ENCODE assay signal across 8 mouse cellular contexts in the genomic region with DNA sequence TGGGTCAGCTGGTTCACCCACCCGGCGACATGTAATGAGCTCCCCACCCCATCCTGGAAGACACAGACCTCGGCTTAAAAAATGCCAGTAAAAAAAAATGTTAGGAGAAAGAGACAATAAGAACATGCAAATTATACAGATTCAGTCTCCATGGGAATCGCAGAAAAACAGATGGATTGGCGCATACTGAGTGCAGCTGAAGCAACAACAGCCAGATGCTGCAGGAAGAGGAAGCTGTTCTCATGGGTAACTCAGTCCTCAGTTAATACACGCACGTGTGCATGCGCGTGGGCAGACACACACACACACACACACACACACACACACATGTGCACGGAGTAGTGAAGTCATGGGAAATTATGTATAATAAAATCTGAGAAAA. TPM values are rescaled to one million over a fixed set of nuclear protein-coding genes. Genes with fewer than 3 reads are reported as not detected.
DNase-seq lines count a peak whose midpoint lies in the region; ATAC-seq and TF ChIP-seq lines count a peak whose summit lies in the region.

No protein-coding gene starts in this region.

- no peak for TF ChIP-seq CTCF in gastrocnemius, adult 2 months (IDR thresholded peaks at IDR 0.05)
- TF ChIP-seq CTCF in spleen, adult 2 months (IDR thresholded peaks at IDR 0.05; ENCODE audit: extremely low read depth, insufficient read depth, insufficient read length, insufficient replicate concordance), result no peak

- no peak for TF ChIP-seq POLR2A in spleen, adult 2 months (IDR thresholded peaks at IDR 0.05; ENCODE audit: low read depth, low read length)

- H3K9ac ChIP-seq in intestine, embryonic 14.5 days (ENCODE audit: low read length), result no peak overlapping the region

- H3K9me3 ChIP-seq in intestine, embryonic 14.5 days (ENCODE audit: control insufficient read depth, low read length), result no peaks in the 10 kb centered on the region

- DNase-seq in gastrocnemius, adult 2 months, result peak; percentile 48
- no peak for DNase-seq in gastrocnemius, adult 18-20 months (ENCODE audit: low spot score)
- peak in 1 of 2 experiments; percentile 31 for DNase-seq in spleen, adult 2 months (ENCODE audit: low read depth in 1 of 2, low spot score in 2 of 2)
- DNase-seq in spleen, adult 18-20 months, result no peak
- no peak for DNase-seq in intestine, embryonic 14.5 days (ENCODE audit: low spot score)
- no peak for DNase-seq in ovary, postnatal 14 days (ENCODE audit: low spot score)

- no peak for ATAC-seq in intestine, embryonic 14.5 days (replicated peaks; ENCODE audit: low FRiP score, low TSS enrichment, low read depth)
- peak; percentile 44; the same call in 1 of the 2 replicates for ATAC-seq in neutrophil, adult 5-6 weeks (ENCODE audit: extremely low read depth, insufficient number of reproducible peaks, low FRiP score, poor library complexity, severe bottlenecking)
- no peak for ATAC-seq in erythroid progenitor cell, adult 5-6 weeks (replicated peaks; ENCODE audit: low FRiP score, poor library complexity, severe bottlenecking)

- 24% methylated on average over 10 of the region's 10 CpGs for WGBS in spleen, adult 2 months
- 62% methylated on average over 10 of the region's 10 CpGs for WGBS in intestine, embryonic 14.5 days

- H3K36me3 ChIP-seq in spleen, adult 2 months (ENCODE audit: control insufficient read depth, insufficient read depth, low read length), result no peaks in the 10 kb centered on the region
- H3K36me3 ChIP-seq in intestine, embryonic 14.5 days (ENCODE audit: control insufficient read depth, insufficient read depth, low read length), result no peaks in the 10 kb centered on the region

- no peak overlapping the region for H3K4me2 ChIP-seq in intestine, embryonic 14.5 days (ENCODE audit: low read length)

- H3K4me3 ChIP-seq in gastrocnemius, adult 2 months, result peak overlapping the region; percentile 58
- no peak overlapping the region for H3K4me3 ChIP-seq in spleen, adult 2 months (ENCODE audit: extremely low read depth, insufficient read depth, insufficient read length)
- H3K4me3 ChIP-seq in intestine, embryonic 14.5 days (ENCODE audit: low read depth, low read length), result no peak overlapping the region

- intact Hi-C loops in gastrocnemius, adult 2 months (cut with DNase I), result loop anchor here (5.0 kb wide), 1 partner anchor 72 kb away; no protein-coding TSS in a partner anchor

- peak overlapping the region; percentile 91 for H3K27ac ChIP-seq in gastrocnemius, adult 2 months
- H3K27ac ChIP-seq in spleen, adult 2 months (ENCODE audit: insufficient read depth, low read length), result peak overlapping the region; percentile 65
- H3K27ac ChIP-seq in intestine, embryonic 14.5 days (ENCODE audit: low read depth), result peak overlapping the region; percentile 76; the same call in 1 of the 2 replicates

- H3K27me3 ChIP-seq in spleen, adult 2 months (ENCODE audit: control insufficient read depth, insufficient read depth, low read length), result no peaks in the 10 kb centered on the region
- no peaks in the 10 kb centered on the region for H3K27me3 ChIP-seq in intestine, embryonic 14.5 days (replicated peaks; ENCODE audit: control insufficient read depth, insufficient read depth, low read length)

- H3K4me1 ChIP-seq in spleen, adult 2 months (ENCODE audit: control insufficient read depth, insufficient read depth, insufficient read length), result peaks cover 20% of the 10 kb centered on the region; the same call in 1 of the 2 replicates
- H3K4me1 ChIP-seq in intestine, embryonic 14.5 days (replicated peaks; ENCODE audit: control insufficient read depth, insufficient read depth, low read length), result peaks cover 27% of the 10 kb centered on the region

RNA-seq across cellular contexts. Expression of gene Lamc1, which starts 23.7 kb away (rescaled TPM):
- 10 to 100 TPM; 67.7 to 71.6 TPM for total RNA-seq in gastrocnemius, adult 2 months (2021)
- 10 to 100 TPM; 44.8 to 52.1 TPM for total RNA-seq in gastrocnemius, adult 18-20 months (2021)
- polyA plus RNA-seq in spleen, adult 2 months (2012; rRNA removed), result 13.0 and 15.7 TPM in 2 replicates
- 104 and 112 TPM in 2 replicates for polyA plus RNA-seq in intestine, embryonic 14.5 days (2014; fragmentation: Nextera tagmentation; extraction: Ambion mirVana)
- 12.2 and 13.8 TPM in 2 replicates for total RNA-seq in neutrophil, adult 5-6 weeks (2017)
- total RNA-seq in erythroid progenitor cell, adult 5-6 weeks (2015; ENCODE audit: low replicate concordance), result 1.1 and 4.2 TPM in 2 replicates
- total RNA-seq in erythroid progenitor cell, adult 5-6 weeks (2017; ENCODE audit: low replicate concordance), result 0.64 TPM in 1 of 2 replicates, not detected in the other
